In genomic region chr11:82386970-82387540, GRCm38 (mm10) we compare ENCODE assay signal across 8 mouse cellular contexts. TPM values are rescaled to one million over a fixed set of nuclear protein-coding genes. Genes with fewer than 3 reads are reported as not detected.
DNase-seq lines count a peak whose midpoint lies in the region; ATAC-seq lines count a peak whose summit lies in the region.

No protein-coding gene starts in this region.

- no peak overlapping the region for H3K9ac ChIP-seq in heart, embryonic 16.5 days (ENCODE audit: low read length)
- peak overlapping the region; percentile 66 for H3K9ac ChIP-seq in midbrain, embryonic 12.5 days (replicated peaks)

- peak; percentile 12 for DNase-seq in thymus, postnatal 4 days
- no peak for DNase-seq in thymus, adult 18-20 months
- peak; percentile 64 for DNase-seq in embryo, embryonic 9.5 days (ENCODE audit: extremely low spot score)
- peak; percentile 52 to 60 for DNase-seq in layer of hippocampus, postnatal 25 days (ENCODE audit: extremely low spot score in 1 of 2, low spot score in 1 of 2)
- DNase-seq in telencephalon, adult 2 months (ENCODE audit: low read depth, low spot score) = peak; percentile 58
- DNase-seq in gastrocnemius, postnatal 36 days = no peak

- no peak overlapping the region for H3K27ac ChIP-seq in heart, embryonic 16.5 days (ENCODE audit: low read length)
- no peak overlapping the region for H3K27ac ChIP-seq in midbrain, embryonic 12.5 days (replicated peaks)

- no peaks in the 10 kb centered on the region; the same call in 1 of the 2 replicates for H3K9me3 ChIP-seq in heart, embryonic 16.5 days (replicated peaks; ENCODE audit: control insufficient read depth, low read length)
- H3K9me3 ChIP-seq in midbrain, embryonic 12.5 days = no peaks in the 10 kb centered on the region

- H3K36me3 ChIP-seq in heart, embryonic 16.5 days (ENCODE audit: control insufficient read depth, insufficient read depth) = no peaks in the 10 kb centered on the region
- H3K36me3 ChIP-seq in midbrain, embryonic 12.5 days = no peaks in the 10 kb centered on the region

- peak; percentile 31; the same call in 1 of the 2 replicates for ATAC-seq in heart, embryonic 16.5 days (replicated peaks; ENCODE audit: extremely low read depth, insufficient read depth, low FRiP score)
- ATAC-seq in midbrain, embryonic 12.5 days (ENCODE audit: low FRiP score, low read depth) = peak; percentile 68

- peak overlapping the region; percentile 86 for H3K4me2 ChIP-seq in heart, embryonic 16.5 days (ENCODE audit: low read depth, low read length)
- peak overlapping the region; percentile 95 for H3K4me2 ChIP-seq in midbrain, embryonic 12.5 days (replicated peaks)

- H3K4me3 ChIP-seq in heart, embryonic 16.5 days (ENCODE audit: low read length) = peak overlapping the region; percentile 62
- H3K4me3 ChIP-seq in midbrain, embryonic 12.5 days = peak overlapping the region; percentile 61

- WGBS in heart, embryonic 16.5 days = 1% methylated on average over 51 of the region's 51 CpGs
- under 1% methylated on average over 50 of the region's 51 CpGs for WGBS in midbrain, embryonic 12.5 days

- H3K4me1 ChIP-seq in heart, embryonic 16.5 days (ENCODE audit: control insufficient read depth, insufficient read depth, low read length) = peaks cover 24% of the 10 kb centered on the region
- peaks cover 32% of the 10 kb centered on the region for H3K4me1 ChIP-seq in midbrain, embryonic 12.5 days

- intact Hi-C loops in gastrocnemius, postnatal 36 days (cut with DNase I) = no loop called here

- peaks cover 89% of the 10 kb centered on the region for H3K27me3 ChIP-seq in heart, embryonic 16.5 days (ENCODE audit: control insufficient read depth, insufficient read depth, low read length)
- H3K27me3 ChIP-seq in midbrain, embryonic 12.5 days = peaks cover 93% of the 10 kb centered on the region

RNA-seq across cellular contexts. Expression of gene Tmem132e, which starts 1.6 kb away (rescaled TPM):
- 0.04 and 0.12 TPM in 2 replicates for polyA plus RNA-seq in heart, embryonic 16.5 days (2015; fragmentation: Nextera tagmentation; extraction: Ambion mirVana)
- total RNA-seq in layer of hippocampus, postnatal 25 days (2021) = 1 to 10 TPM; 8.4 to 9.8 TPM
- polyA plus RNA-seq in midbrain, embryonic 12.5 days (2016; fragmentation: Nextera tagmentation; extraction: Ambion mirVana) = 1.0 and 1.4 TPM in 2 replicates
- total RNA-seq in gastrocnemius, postnatal 36 days (2021) = not detected

Comparison
In these comparisons a context has a peak if more than half of its experiments do, and no peak if none do; other contexts are left out.
1. DNase-seq: peak in thymus, postnatal 4 days (single experiment), embryo, embryonic 9.5 days (single experiment), layer of hippocampus, postnatal 25 days (2 of 2) and telencephalon, adult 2 months (single experiment); none in thymus, adult 18-20 months (0 of 2) and gastrocnemius, postnatal 36 days (0 of 2).
2. RNA of gene Tmem132e, which starts 1.6 kb away (total RNA-seq): 8.4 to 9.8 TPM in layer of hippocampus, postnatal 25 days; not detected in gastrocnemius, postnatal 36 days; every median in the first group is over 4 times any median in the second.